Mouse (Mus musculus): Measurements from ENCODE around the gene Cdk14. TPM values are rescaled to one million over a fixed set of nuclear protein-coding genes. Genes with fewer than 3 reads are reported as not detected.

Gene Cdk14
- polyA plus RNA-seq, 1 experiment from 2014 or later: 21.8 TPM

DNA sequence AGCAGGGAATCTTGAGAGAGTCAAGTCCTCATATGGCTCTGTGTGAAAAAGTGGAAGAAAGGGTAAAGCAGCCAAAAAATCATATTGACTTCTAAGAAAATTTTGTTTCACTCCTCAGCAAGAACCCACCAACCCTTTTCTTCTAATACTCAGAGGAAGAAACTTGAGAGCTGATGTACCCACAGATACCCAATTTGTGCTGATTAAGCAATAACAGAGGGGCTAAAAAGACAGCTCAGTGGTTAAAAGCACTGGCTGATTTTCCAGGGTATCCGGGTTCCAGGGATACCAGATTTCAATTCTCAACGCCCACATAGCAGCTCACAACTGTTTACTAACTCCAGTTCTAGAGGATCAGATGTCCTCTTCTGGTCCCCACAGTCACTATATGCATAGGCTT is 401.9 kb downstream of the Cdk14 start:
- no peaks in the 10 kb centered on the region for H3K27me3 ChIP-seq
- no peak overlapping the region for H3K4me3 ChIP-seq
- no peaks in the 10 kb centered on the region for H3K36me3 ChIP-seq (ENCODE audit: poor library complexity, severe bottlenecking)
- H3K9ac ChIP-seq: no peak overlapping the region
- no peaks in the 10 kb centered on the region for H3K9me3 ChIP-seq (replicated peaks)
- no peak overlapping the region for H3K27ac ChIP-seq
- 86% methylated on average over 2 of the region's 2 CpGs for WGBS
- H3K4me1 ChIP-seq: 0 out of 2 replicates have a peak, but pooled peaks cover 2% of the 10 kb centered on the region
- H3K4me2 ChIP-seq: no peak overlapping the region
- ATAC-seq: no peak

GRCm38 (mm10) chr5:5013783-5014182 is 406.3 kb downstream of the Cdk14 start:
- no peak overlapping the region for H3K4me3 ChIP-seq
- H3K27me3 ChIP-seq: no peaks in the 10 kb centered on the region
- H3K9me3 ChIP-seq (replicated peaks): no peaks in the 10 kb centered on the region
- no peak overlapping the region for H3K4me2 ChIP-seq
- H3K27ac ChIP-seq: no peak overlapping the region
- no peak overlapping the region for H3K9ac ChIP-seq
- 92% methylated on average over 3 of the region's 3 CpGs for WGBS
- no peaks in the 10 kb centered on the region for H3K36me3 ChIP-seq (ENCODE audit: poor library complexity, severe bottlenecking)
- H3K4me1 ChIP-seq: no peaks in the 10 kb centered on the region
- ATAC-seq: no peak

- H3K4me3 ChIP-seq: no peak overlapping the region
- H3K9ac ChIP-seq: no peak overlapping the region
Measured at GRCm38 (mm10) chr5:5012521-5013346, 407.4 kb downstream of the Cdk14 start.

DNA sequence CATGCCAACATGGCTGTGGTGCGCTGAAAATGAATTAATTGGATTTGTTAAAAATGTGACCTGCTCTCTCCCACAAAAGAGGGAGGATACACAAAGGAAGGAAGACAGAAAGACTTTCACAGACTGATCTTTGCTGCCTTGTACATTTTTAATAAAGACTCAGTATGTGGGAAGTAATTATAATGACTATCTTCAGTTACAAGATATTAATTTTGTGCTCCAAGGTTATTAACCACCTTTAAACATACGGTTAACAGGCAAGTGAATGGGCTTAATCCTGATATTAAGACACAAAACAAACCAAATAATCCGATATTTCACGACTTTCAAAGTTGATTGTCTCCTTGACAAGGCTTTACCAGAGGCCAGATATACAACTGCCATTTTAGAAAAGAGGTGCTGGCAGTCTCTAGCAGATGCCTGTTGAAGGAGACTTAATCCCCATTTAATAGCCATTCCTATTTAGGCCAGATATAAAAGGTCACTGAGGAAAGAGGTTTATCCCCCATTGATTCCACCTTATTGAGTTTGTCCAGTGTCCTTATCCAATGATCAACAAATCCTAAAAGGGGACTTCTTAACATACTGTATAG is 411.9 kb downstream of the Cdk14 start:
- H3K4me3 ChIP-seq: no peak overlapping the region
- peak overlapping the region; percentile 44; the same call in 1 of the 2 replicates for H3K27ac ChIP-seq
- H3K36me3 ChIP-seq (ENCODE audit: poor library complexity, severe bottlenecking): no peaks in the 10 kb centered on the region
- H3K4me2 ChIP-seq: peak overlapping the region; percentile 25
- H3K9me3 ChIP-seq (replicated peaks): no peaks in the 10 kb centered on the region
- peaks cover 19% of the 10 kb centered on the region for H3K4me1 ChIP-seq
- ATAC-seq: peak; percentile 33; the same call in 1 of the 2 replicates
- no peaks in the 10 kb centered on the region for H3K27me3 ChIP-seq
- no peak overlapping the region for H3K9ac ChIP-seq
- 4% methylated on average over 4 of the region's 4 CpGs for WGBS

More at GRCm38 (mm10) chr5:5012521-5013346, 407.4 kb downstream of the Cdk14 start:
- no peak for ATAC-seq
- WGBS: 85% methylated on average over 7 of the region's 7 CpGs
- H3K27me3 ChIP-seq: no peaks in the 10 kb centered on the region
- no peak overlapping the region for H3K4me2 ChIP-seq
- H3K4me1 ChIP-seq: peaks cover 8% of the 10 kb centered on the region
- no peaks in the 10 kb centered on the region for H3K36me3 ChIP-seq (ENCODE audit: poor library complexity, severe bottlenecking)
- H3K9me3 ChIP-seq (replicated peaks): no peaks in the 10 kb centered on the region
- no peak overlapping the region for H3K27ac ChIP-seq

DNA sequence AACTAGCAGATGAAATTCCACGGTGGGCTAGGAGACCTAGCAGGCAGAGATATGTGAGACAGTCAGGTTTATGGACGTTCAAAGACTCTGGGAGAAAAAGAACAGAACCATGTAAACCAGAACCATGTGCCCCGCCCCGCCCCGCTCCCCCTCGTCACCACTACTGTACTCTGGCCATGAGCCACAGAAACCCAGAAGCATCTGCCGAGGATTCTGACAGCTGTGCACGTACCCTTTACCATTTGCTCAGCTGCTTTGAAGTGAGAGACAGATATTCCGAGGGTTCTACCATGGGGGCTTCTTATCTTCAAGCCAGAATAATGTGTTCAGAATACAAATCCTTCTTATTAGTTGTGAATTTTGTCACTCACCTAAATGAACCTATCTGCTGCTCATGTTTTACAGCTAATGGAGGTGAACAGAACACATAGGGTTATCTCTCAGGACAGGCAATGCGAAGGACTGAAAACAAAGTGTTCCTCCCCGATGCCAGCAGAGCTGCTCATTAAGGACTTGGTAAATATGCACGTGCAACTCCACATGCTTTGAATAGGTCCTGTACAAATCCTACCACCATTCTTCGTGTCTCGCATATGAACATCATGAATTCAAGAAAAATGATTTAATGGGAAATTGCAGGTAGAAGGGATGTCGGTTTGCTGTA is 412.5 kb downstream of the Cdk14 start:
- Histone ChIP-seq H3K9ac (no peak overlapping the region), H3K27me3 (no peaks in the 10 kb centered on the region), H3K36me3 (ENCODE audit: poor library complexity, severe bottlenecking) (no peaks in the 10 kb centered on the region), H3K27ac (peak overlapping the region; percentile 44; the same call in 1 of the 2 replicates), H3K4me1 (peaks cover 19% of the 10 kb centered on the region), H3K4me2 (peak overlapping the region; percentile 25), H3K4me3 (no peak overlapping the region), H3K9me3 (replicated peaks) (no peaks in the 10 kb centered on the region)
- peak; percentile 71 for ATAC-seq
- WGBS: 42% methylated on average over 15 of the region's 15 CpGs

DNA sequence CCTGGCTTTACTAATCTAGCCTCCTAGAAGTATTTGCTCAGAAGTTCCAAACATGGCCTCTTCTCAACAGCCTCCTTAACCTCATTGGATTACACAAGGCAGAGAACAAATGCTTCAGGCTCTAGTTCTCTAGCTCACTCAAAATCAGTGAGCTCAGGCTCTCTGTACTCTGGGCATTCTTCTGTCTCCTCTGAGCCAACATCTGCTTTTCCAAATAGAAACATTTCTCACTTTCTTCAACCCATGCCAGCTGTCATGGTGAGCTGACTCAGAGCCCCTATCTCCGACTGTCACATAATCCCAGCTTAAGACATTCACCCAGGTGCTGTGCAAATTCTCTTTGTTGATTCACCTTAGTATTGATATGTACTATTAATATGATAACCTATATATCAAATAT is 414.5 kb downstream of the Cdk14 start:
- WGBS: 86% methylated on average over 1 of the region's 1 CpGs
- Histone ChIP-seq H3K9me3 (replicated peaks) (no peaks in the 10 kb centered on the region), H3K4me2 (no peak overlapping the region), H3K4me1 (peaks cover 19% of the 10 kb centered on the region), H3K9ac (no peak overlapping the region), H3K27ac (no peak overlapping the region), H3K27me3 (no peaks in the 10 kb centered on the region), H3K36me3 (ENCODE audit: poor library complexity, severe bottlenecking) (no peaks in the 10 kb centered on the region), H3K4me3 (no peak overlapping the region)
- no peak for ATAC-seq

- 85% methylated on average over 2 of the region's 2 CpGs for WGBS
- Histone ChIP-seq H3K4me3 (no peak overlapping the region), H3K27me3 (no peaks in the 10 kb centered on the region), H3K9me3 (replicated peaks) (no peaks in the 10 kb centered on the region), H3K4me1 (peaks cover 19% of the 10 kb centered on the region), H3K27ac (no peak overlapping the region), H3K4me2 (no peak overlapping the region), H3K36me3 (ENCODE audit: poor library complexity, severe bottlenecking) (no peaks in the 10 kb centered on the region), H3K9ac (no peak overlapping the region)
- ATAC-seq: no peak
Measured at GRCm38 (mm10) chr5:5004740-5005139, 415.4 kb downstream of the Cdk14 start.

GRCm38 (mm10) chr5:4993192-4993601 is 426.9 kb downstream of the Cdk14 start:
- 85% methylated on average over 4 of the region's 4 CpGs for WGBS
- Histone ChIP-seq H3K4me1 (peaks cover 16% of the 10 kb centered on the region), H3K27ac (no peak overlapping the region), H3K27me3 (no peaks in the 10 kb centered on the region), H3K9ac (no peak overlapping the region), H3K4me2 (no peak overlapping the region), H3K36me3 (ENCODE audit: poor library complexity, severe bottlenecking) (no peaks in the 10 kb centered on the region), H3K9me3 (replicated peaks) (no peaks in the 10 kb centered on the region), H3K4me3 (no peak overlapping the region)
- ATAC-seq: 0 out of 2 replicates have a peak, but pooled peaks have one; percentile 46

DNA sequence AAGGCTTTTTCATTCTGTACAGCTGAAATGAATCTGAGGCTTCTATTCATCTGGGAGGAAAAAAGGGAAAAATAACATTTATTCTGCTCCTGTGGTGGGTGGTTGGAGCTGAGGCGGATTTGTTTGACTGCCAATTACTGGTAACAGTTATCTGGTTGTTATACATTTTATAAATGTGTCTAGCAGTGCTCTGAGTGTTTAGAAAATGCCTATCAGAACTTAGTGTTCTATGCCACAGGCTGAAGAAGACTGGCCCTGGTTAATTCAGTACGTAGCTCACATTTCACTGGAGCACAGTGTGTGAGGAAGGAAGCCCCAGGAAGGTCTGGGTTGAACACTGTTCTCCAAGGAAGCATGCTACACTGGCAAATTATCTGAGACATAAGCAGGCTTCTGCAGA is 429.1 kb downstream of the Cdk14 start:
- no peak overlapping the region for H3K27ac ChIP-seq
- WGBS: 53% methylated on average over 2 of the region's 2 CpGs

GRCm38 (mm10) chr5:4990237-4990636 is 429.9 kb downstream of the Cdk14 start:
- peaks cover 16% of the 10 kb centered on the region for H3K4me1 ChIP-seq
- ATAC-seq: no peak
- H3K27ac ChIP-seq: no peak overlapping the region
- WGBS: 39% methylated on average over 5 of the region's 5 CpGs
- no peak overlapping the region for H3K4me2 ChIP-seq
- H3K4me3 ChIP-seq: no peak overlapping the region
- H3K9ac ChIP-seq: no peak overlapping the region
- H3K27me3 ChIP-seq: no peaks in the 10 kb centered on the region
- no peaks in the 10 kb centered on the region for H3K9me3 ChIP-seq (replicated peaks)
- H3K36me3 ChIP-seq (ENCODE audit: poor library complexity, severe bottlenecking): no peaks in the 10 kb centered on the region

More for the DNA sequence above, 429.1 kb downstream of the Cdk14 start:
- ATAC-seq: no peak
- H3K9me3 ChIP-seq (replicated peaks): no peaks in the 10 kb centered on the region
- no peak overlapping the region for H3K4me2 ChIP-seq
- H3K4me3 ChIP-seq: no peak overlapping the region
- no peak overlapping the region for H3K9ac ChIP-seq
- peaks cover 16% of the 10 kb centered on the region for H3K4me1 ChIP-seq
- no peaks in the 10 kb centered on the region for H3K36me3 ChIP-seq (ENCODE audit: poor library complexity, severe bottlenecking)
- H3K27me3 ChIP-seq: no peaks in the 10 kb centered on the region

DNA sequence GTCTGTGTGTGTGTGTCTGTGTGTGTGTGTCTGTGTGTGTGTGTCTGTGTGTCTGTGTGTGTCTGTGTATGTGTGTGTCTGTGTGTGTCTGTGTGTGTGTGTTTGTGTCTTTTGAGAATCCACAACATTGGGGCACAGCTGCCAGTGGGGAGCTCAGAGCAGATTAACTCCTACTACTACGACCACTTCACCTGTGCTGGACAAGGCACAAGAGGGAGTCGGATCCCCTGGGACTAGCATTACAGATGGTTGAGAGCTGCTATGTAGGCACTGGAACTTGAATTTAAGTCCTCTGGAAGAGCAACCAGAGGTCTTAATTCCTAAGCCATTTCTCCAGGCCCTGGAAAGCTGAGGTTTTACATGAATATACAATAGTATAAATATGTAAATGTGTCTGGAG is 433.9 kb downstream of the Cdk14 start:
- no peaks in the 10 kb centered on the region for H3K27me3 ChIP-seq
- ATAC-seq: no peak
- no peak overlapping the region for H3K4me3 ChIP-seq
- WGBS: 77% methylated on average over 2 of the region's 2 CpGs
- H3K9me3 ChIP-seq (replicated peaks): no peaks in the 10 kb centered on the region
- H3K4me1 ChIP-seq: peaks cover 9% of the 10 kb centered on the region
- no peaks in the 10 kb centered on the region for H3K36me3 ChIP-seq (ENCODE audit: poor library complexity, severe bottlenecking)
- no peak overlapping the region for H3K27ac ChIP-seq
- no peak overlapping the region for H3K9ac ChIP-seq
- no peak overlapping the region for H3K4me2 ChIP-seq

GRCm38 (mm10) chr5:4979551-4979950 is 440.6 kb downstream of the Cdk14 start:
- Histone ChIP-seq H3K4me2 (no peak overlapping the region), H3K9ac (no peak overlapping the region), H3K36me3 (ENCODE audit: poor library complexity, severe bottlenecking) (no peaks in the 10 kb centered on the region), H3K4me1 (no peaks in the 10 kb centered on the region), H3K4me3 (no peak overlapping the region), H3K27ac (no peak overlapping the region), H3K9me3 (replicated peaks) (no peaks in the 10 kb centered on the region), H3K27me3 (no peaks in the 10 kb centered on the region)
- no peak for ATAC-seq
- WGBS: 74% methylated on average over 4 of the region's 4 CpGs
